Mouse (Mus musculus) ES-E14 (cell line): Measurements from ENCODE around the gene Ms4a5.

Source experiments
- HCFC1 ChIP-seq: IDR thresholded peaks from 2 replicates; pipeline ENCODE4 v1.6.1; 2012; ENCODE audit warnings: low read length, inconsistent platforms, borderline replicate concordance; ENCODE audit not compliant: insufficient read depth
- MAFK ChIP-seq: IDR thresholded peaks from 2 replicates; pipeline ENCODE4 v1.6.1; 2014; ENCODE audit warnings: mild to moderate bottlenecking, low read depth, low read length, inconsistent platforms; ENCODE audit not compliant: insufficient read depth

DNA sequence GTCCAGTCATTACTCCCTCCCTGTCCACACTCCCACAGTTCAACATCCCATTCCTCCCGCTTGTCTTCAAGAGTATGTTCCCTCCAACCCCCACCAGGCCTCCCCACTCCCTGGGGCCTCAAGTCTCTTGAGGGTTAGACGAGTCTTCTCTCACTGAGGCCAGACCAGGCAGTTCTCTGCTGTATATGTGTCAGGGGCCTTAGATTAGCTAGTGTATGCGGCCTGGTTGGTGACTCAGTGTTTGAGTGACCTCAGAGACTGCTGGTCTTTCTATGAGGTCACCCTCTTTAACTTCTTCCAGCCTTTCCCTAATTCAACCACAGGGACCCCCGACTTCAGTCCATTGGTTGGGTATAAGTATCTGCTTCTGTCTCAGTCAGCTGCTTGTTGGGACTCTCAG lies 16.7 kb downstream of the Ms4a5 start:
- no peak for TF ChIP-seq MAFK
- TF ChIP-seq HCFC1 = no peak
